Mouse (Mus musculus) liver, adult 2 months (tissue): ENCODE measurements at regions not wholly inside any gene's neighbourhood (a gene's known extent, or its start where the extent isn't known, plus 50 kb on each side); places are given as distances from the start of the nearest gene placed in this dataset.

Source experiments
- DNase-seq: peaks from one replicate; pipeline ENCODE4 v3.0.0-alpha.2; 2011; ENCODE audit warnings: low read depth, low spot score; ENCODE audit errors: extremely low read depth
- H3K27ac ChIP-seq: fragments of 200-500 bp; replicated peaks from 2 replicates; pipeline ENCODE4 v1.5.1; 2012; ENCODE audit warnings: low read depth, mild to moderate bottlenecking, control low read depth, inconsistent platforms, low read length; ENCODE audit not compliant: insufficient read depth
- H3K27me3 ChIP-seq: fragments of 200-500 bp; 2 replicates; pipeline ENCODE4 v1.6.1; 2012; ENCODE audit warnings: mild to moderate bottlenecking, moderate library complexity, low read length, inconsistent platforms; ENCODE audit not compliant: control insufficient read depth, insufficient read depth
- H3K36me3 ChIP-seq: fragments of 200-500 bp; 2 replicates; pipeline ENCODE4 v1.6.1; 2012; ENCODE audit warnings: low read length, inconsistent platforms; ENCODE audit not compliant: control insufficient read depth, insufficient read depth
- H3K4me1 ChIP-seq: fragments of 200-500 bp; 2 replicates; pipeline ENCODE4 v1.6.1; 2011; ENCODE audit warnings: low read length; ENCODE audit not compliant: control insufficient read depth, insufficient read depth
- H3K4me3 ChIP-seq: fragments of 200-500 bp; 2 replicates; pipeline ENCODE4 v1.5.1; 2011; ENCODE audit warnings: low read depth, mild to moderate bottlenecking, control low read depth, low read length, moderate library complexity; ENCODE audit not compliant: insufficient read depth
- H3K79me2 ChIP-seq: fragments of 200-500 bp; 2 replicates; pipeline ENCODE4 v1.6.1; 2012; ENCODE audit warnings: inconsistent platforms, mild to moderate bottlenecking, low read length, moderate library complexity; ENCODE audit not compliant: control insufficient read depth, insufficient read depth
- H3K9ac ChIP-seq: fragments of 200-500 bp; 2 replicates; pipeline ENCODE4 v1.6.1; 2012; ENCODE audit warnings: low read depth, mild to moderate bottlenecking, control low read depth, inconsistent platforms, low read length
- CTCF ChIP-seq: fragments of 200-500 bp; IDR thresholded peaks from 2 replicates; pipeline ENCODE4 v1.5.1; 2011; ENCODE audit warnings: low read depth, low read length, control low read depth
- POLR2A ChIP-seq: fragments of 200-500 bp; IDR thresholded peaks from 2 replicates; pipeline ENCODE4 v1.6.1; 2011; ENCODE audit warnings: low read length, control low read depth; ENCODE audit not compliant: insufficient read depth; ENCODE audit errors: extremely low read depth
- WGBS: fragments of 180-500 bp; shearing (Covaris S2); methylation state at CpG from one replicate; pipeline ENCODE4 v1.1.7; 2018; 5-methylcytosine and 5-hydroxymethylcytosine counted together

DNA sequence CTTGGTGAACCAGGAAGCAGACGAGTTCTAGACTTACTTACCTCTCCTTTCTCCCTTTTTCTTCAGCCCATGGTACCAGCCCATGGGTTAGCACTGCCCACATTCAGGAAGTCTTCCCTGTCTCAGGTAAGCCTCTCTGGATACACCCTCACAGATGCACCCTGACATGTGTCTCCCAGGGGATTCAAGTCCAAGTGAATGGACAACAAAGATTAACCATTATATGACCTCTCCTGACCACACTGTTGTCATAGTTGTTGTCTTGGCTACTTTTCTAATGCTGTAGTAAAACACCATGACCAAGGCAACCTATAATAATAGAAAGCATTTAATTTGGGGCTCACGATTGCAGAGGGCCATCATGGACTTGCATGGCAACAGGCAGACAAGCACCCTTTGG, 98.8 kb upstream of the Vash1 start:
- Histone ChIP-seq H3K27ac (no peak overlapping the region), H3K36me3 (no peaks in the 10 kb centered on the region), H3K4me3 (no peak overlapping the region), H3K9ac (no peak overlapping the region), H3K79me2 (no peaks in the 10 kb centered on the region), H3K27me3 (no peaks in the 10 kb centered on the region; the same call in 1 of the 2 replicates), H3K4me1 (no peaks in the 10 kb centered on the region)
- DNase-seq = no peak
- no peak for TF ChIP-seq CTCF
- TF ChIP-seq POLR2A = no peak
- WGBS = 86% methylated on average over 2 of the region's 2 CpGs

DNA sequence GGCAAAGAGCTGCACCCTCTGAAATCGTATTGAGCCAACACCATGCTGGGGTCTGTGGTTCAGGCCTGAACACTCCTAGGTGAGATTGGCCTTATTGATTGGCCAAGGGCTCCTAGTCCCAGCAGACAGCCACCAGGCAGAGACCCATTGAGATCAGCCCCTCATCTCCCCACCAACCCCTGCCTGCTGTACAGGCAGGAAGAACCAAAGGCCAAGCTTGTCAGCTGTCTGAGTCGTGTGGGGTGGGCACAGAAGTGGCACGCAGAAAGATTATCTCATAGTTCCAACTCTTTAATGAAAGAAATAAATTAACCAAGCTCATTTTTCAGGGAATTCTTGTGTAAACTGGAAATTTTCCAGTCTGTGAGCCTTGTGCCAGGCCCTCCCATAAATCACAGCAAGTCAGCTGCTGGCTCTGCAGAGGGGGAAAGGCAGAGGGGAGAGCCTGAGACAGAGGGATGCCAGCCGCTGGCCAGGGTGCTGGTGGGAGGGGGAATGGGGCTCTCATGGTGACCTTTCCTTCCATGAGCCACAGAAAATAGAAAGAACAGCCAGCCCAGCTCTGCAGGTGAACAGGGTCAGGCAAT, 98.3 kb upstream of the Vash1 start:
- no peak overlapping the region for H3K4me3 ChIP-seq
- H3K36me3 ChIP-seq = no peaks in the 10 kb centered on the region
- no peaks in the 10 kb centered on the region; the same call in 1 of the 2 replicates for H3K27me3 ChIP-seq
- whole genome bisulfite sequencing = 53% methylated on average over 4 of the region's 4 CpGs
- H3K79me2 ChIP-seq = no peaks in the 10 kb centered on the region
- no peak overlapping the region for H3K27ac ChIP-seq
- H3K9ac ChIP-seq = no peak overlapping the region
- no peaks in the 10 kb centered on the region for H3K4me1 ChIP-seq
- TF ChIP-seq CTCF = no peak
- TF ChIP-seq POLR2A = no peak
- DNase-seq = no peak

GRCm38 (mm10) chr12:86582076-86582475, 96.4 kb upstream of the Vash1 start:
- Histone ChIP-seq H3K36me3 (no peaks in the 10 kb centered on the region), H3K27me3 (no peaks in the 10 kb centered on the region; the same call in 1 of the 2 replicates), H3K27ac (no peak overlapping the region), H3K4me1 (no peaks in the 10 kb centered on the region), H3K79me2 (no peaks in the 10 kb centered on the region), H3K9ac (no peak overlapping the region), H3K4me3 (no peak overlapping the region)
- no peak for DNase-seq
- no peak for TF ChIP-seq CTCF
- TF ChIP-seq POLR2A = no peak
- WGBS = 49% methylated on average over 3 of the region's 3 CpGs

GRCm38 (mm10) chr12:86588010-86588409, 90.5 kb upstream of the Vash1 start:
- Histone ChIP-seq H3K36me3 (no peaks in the 10 kb centered on the region), H3K27me3 (no peaks in the 10 kb centered on the region; the same call in 1 of the 2 replicates), H3K4me3 (no peak overlapping the region), H3K27ac (no peak overlapping the region), H3K9ac (no peak overlapping the region), H3K4me1 (no peaks in the 10 kb centered on the region), H3K79me2 (no peaks in the 10 kb centered on the region)
- WGBS = 89% methylated on average over 6 of the region's 6 CpGs
- DNase-seq = no peak
- TF ChIP-seq POLR2A (no peak), CTCF (no peak)

DNA sequence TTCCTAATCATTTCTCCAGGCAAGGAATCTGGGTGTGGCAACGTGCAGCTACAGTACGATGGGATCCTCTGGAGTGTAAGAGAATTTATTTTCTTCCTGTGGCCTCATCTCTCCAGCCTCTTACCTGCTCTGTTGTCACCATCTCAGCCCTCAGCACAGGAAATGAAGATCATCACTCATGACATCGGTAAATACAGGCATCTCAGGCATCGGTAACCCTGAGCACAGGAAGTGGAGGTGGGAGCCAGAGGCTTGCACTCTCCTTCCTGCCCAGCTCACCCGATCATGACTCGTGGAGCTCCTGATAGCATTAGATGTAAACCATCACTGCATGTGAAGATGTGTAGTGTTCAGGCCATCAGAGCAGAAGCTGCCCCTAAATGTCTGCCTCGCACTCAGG, 86.0 kb upstream of the Vash1 start:
- Histone ChIP-seq H3K9ac (no peak overlapping the region), H3K36me3 (no peaks in the 10 kb centered on the region), H3K27me3 (no peaks in the 10 kb centered on the region), H3K27ac (no peak overlapping the region), H3K79me2 (no peaks in the 10 kb centered on the region), H3K4me3 (no peak overlapping the region), H3K4me1 (no peaks in the 10 kb centered on the region)
- no peak for DNase-seq
- WGBS = 67% methylated on average over 7 of the region's 7 CpGs
- TF ChIP-seq POLR2A (no peak), CTCF (no peak)

- no peak for TF ChIP-seq CTCF
- no peak for TF ChIP-seq POLR2A
- DNase-seq = no peak
- 84% methylated on average over 11 of the region's 11 CpGs for WGBS
- Histone ChIP-seq H3K27me3 (no peaks in the 10 kb centered on the region), H3K79me2 (no peaks in the 10 kb centered on the region), H3K4me3 (no peak overlapping the region), H3K27ac (no peak overlapping the region), H3K9ac (no peak overlapping the region), H3K4me1 (no peaks in the 10 kb centered on the region), H3K36me3 (no peaks in the 10 kb centered on the region)
Measured at GRCm38 (mm10) chr12:86594647-86595046, 83.9 kb upstream of the Vash1 start.
